Mouse (Mus musculus): ENCODE data around the gene Snx4. TPM values are rescaled to one million over a fixed set of nuclear protein-coding genes. Genes with fewer than 3 reads are reported as not detected.

Snx4 gene
- polyA plus RNA-seq, 1 experiment = 55.6 TPM

DNA sequence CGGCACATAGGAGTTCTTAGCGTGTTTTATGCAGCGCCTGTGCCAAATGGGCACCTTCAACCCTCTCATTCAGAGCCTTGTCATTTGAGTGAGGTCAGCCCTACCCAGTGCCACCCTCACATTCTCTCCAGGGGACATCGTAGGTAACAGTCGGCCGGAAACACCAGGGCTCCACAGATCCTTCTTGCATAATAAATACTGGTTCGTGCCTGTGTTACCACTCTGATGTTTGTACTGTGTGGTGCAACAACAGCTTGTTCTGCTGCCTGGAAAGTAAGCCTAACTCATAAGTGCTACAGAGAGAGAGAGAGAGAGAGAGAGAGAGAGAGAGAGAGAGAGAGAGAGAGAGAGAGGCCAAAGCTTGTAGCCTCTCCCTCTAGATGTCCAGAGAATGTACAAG, 66.8 kb downstream of the Snx4 start:
- TF ChIP-seq GATA1 (IDR thresholded peaks at IDR 0.05; ENCODE audit: low read length) = no peak

DNA sequence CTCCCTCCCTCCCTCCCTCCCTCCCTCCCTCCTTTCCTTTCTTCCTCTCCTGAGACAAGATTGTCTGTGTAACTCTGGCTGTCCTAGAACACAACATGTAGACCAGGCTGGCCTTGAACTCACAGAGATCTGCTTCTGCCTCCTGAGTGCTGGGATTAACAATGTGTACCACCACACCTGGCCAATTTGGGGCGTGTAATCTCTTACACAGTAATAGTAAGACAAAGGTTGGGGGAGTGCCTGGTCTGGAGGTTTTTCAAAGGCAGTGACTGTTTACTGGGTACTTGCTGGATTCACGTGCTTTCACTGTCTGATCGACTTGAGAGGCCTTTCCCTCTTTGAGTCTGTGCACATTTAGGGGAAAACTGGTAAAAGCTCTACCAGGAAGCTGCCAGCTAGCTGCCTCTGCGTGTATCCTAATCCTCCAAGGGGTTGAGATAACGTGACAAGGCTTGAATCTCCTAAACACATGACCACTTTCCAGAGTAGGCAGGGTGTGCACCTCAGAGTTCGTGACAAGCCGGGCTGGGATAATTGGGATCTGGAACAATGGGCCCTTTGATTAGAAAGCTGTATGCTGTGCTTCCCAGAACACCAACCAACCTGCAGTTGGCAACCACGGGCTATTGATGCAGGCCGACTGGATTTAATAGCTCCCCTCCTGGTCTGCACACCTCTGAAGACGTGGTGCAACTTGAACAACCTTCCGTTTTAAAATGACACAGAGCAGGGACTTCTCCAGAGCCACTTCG, 74.6 kb downstream of the Snx4 start:
- TF ChIP-seq GATA1 (IDR thresholded peaks at IDR 0.05; ENCODE audit: low read length) = no peak

DNA sequence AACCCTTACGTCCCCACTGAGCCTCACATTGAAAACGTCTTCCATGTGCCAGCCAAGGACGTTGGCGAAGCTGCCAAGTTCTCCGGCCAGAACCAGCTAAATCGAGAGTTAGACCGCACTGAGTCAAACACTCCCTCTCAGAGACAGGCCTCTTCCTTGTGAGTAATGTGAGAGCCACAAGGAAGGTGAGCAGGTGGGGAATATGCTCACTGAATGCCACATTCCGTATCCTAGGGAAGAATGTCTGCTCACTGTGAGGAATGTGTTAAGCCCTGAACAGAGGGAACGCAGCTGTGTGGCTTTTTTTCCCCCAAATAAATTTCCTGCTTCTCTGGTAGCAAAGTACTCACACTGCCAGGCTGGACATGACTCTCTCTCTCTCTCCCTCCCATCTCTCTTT, 75.3 kb downstream of the Snx4 start:
- no peak for TF ChIP-seq GATA1 (IDR thresholded peaks at IDR 0.05; ENCODE audit: low read length)

- no peak for TF ChIP-seq GATA1 (IDR thresholded peaks at IDR 0.05; ENCODE audit: low read length)
Measured at GRCm38 (mm10) chr16:33327101-33327500, 75.9 kb downstream of the Snx4 start.

GRCm38 (mm10) chr16:33333015-33333414, 81.8 kb downstream of the Snx4 start:
- TF ChIP-seq GATA1 (IDR thresholded peaks at IDR 0.05; ENCODE audit: low read length) = no peak

DNA sequence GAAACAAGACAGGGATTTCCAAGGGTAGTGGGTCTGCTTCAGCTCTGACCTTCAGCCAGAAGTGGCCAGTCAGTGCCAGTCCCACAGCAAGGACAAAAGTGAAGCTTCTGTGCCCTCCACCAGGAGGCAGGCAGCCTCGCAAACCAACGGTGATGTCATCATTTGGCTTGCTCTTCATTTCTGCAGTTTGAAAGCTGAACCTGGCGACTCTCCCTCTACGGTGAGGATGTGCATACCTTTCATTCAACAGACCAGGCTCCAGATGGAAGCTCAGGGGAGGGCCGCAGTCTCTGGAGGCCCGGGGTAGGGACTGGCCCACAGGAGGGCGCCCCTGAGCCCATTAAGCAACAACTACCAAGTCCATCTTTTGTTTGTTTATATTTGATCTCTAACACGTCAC, 85.9 kb downstream of the Snx4 start:
- no peak for TF ChIP-seq GATA1 (IDR thresholded peaks at IDR 0.05; ENCODE audit: low read length)

DNA sequence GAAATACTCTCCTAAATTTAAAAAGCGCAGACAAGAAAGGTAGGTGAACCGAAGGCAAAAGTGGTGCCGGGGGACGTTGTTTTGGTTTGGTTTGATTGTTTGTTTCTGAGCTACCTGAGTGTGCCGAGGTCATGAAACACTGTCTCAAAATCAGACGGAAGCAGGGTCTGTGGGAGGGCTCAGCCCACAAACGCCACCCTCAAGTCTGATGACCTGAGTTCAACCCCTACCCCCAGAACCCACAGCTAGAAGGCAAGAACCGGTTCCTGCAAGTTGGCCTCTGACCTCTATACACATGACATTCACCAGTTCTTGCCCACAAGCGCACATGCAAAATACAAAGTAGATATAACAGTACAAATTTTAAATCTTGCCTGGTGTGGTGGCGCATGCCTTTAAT, 86.4 kb downstream of the Snx4 start:
- TF ChIP-seq GATA1 (IDR thresholded peaks at IDR 0.05; ENCODE audit: low read length) = no peak

DNA sequence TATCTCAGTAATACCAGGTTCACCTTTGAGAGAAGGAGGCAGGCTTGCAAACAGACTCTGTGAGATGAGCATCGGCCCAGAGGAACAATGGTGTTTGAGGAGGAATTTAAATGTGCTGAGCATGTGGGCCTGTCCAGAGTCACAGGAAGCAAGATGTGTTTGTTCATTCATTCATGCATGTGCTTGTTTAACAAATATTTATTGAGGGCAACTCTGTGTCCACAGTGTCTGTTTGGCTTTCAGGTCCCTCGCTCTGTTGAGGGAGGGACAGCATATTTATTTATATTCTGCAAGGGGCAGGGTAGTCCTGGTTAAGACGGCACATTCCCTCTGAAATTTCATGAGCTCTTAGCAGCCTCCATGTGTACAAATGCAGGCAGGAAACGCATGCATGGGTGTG, 87.2 kb downstream of the Snx4 start:
- TF ChIP-seq GATA1 (IDR thresholded peaks at IDR 0.05; ENCODE audit: low read length) = no peak

DNA sequence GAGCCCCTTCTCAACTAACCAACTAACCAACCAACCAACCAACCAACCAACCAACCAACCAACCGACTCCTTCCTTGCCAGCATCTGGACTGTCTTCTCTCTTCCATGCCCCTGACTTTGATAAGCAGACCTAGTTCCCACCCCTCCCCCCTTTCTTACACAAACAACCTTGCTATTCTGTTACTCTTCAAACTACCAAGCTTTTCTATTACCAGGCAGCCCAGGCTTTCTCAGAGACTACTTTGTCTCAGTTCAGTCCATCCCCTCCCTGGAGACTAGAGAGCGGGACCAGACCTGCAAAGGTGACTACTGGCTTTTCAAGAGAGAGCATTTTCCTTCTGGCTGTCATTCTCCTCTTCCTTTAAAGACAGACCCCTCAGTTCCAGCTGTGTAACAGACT, 88.2 kb downstream of the Snx4 start:
- no peak for TF ChIP-seq GATA1 (IDR thresholded peaks at IDR 0.05; ENCODE audit: low read length)

DNA sequence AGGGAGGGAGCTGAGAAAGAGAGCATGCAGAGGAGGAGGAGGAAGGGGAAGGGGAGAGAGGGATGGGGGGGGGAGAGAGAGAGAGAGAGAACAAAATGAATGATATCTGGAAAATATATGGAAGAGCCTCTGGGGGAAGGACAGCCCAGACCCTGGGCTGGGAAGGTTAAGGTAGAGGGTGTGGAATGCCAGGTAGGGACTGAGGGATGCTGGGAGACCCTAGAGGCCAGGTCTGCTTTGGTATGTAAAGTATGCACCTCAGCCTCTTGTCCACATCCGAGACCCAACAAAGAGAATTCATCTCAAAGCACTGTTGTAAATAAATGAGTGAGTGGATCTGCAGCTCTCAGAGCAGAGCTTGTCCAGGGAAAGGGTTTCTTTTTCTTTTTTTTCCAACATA, 91.1 kb downstream of the Snx4 start:
- no peak for TF ChIP-seq GATA1 (IDR thresholded peaks at IDR 0.05; ENCODE audit: low read length)

- no peak for TF ChIP-seq GATA1 (IDR thresholded peaks at IDR 0.05; ENCODE audit: low read length)
Measured at GRCm38 (mm10) chr16:33343106-33343505, 91.9 kb downstream of the Snx4 start.

DNA sequence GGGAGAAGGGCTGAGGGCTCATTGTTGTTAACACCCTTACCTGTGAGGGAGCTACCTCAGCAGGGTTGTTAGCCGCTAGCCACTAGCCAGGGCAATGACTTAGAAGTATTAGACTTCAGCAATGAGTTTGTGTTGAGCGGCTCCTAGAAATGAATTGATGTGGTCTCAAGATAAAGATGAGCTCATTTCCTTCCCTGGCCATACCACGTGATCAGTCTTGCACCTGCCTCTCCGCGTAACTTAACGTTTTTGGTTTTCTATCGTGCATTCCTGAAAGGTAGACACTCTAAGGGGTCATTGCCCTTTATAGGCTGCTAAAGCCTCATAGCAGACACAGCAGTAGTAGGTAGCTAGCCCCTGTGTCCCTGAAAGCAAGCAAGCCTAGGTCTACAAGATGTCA, 92.4 kb downstream of the Snx4 start:
- no peak for TF ChIP-seq GATA1 (IDR thresholded peaks at IDR 0.05; ENCODE audit: low read length)

DNA sequence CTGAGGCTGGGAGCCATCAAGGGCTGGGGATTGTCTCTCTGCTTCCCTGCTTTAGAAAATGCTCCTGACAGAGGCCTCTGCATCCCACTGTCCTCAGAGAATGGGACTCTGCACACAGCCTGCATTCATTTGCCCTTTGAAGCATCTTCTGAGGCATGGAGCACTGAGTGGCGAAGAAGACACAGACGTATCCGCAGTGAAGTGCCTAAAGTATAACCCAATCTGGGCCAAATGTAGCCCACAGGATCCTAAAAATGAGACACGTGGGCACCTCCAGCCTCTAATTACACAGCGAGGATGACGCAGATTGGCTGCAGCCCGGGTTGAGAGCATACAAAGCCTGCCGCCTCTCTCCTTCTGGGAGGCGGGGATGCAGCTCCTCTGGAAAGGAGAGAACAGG, 93.1 kb downstream of the Snx4 start:
- TF ChIP-seq GATA1 (IDR thresholded peaks at IDR 0.05; ENCODE audit: low read length) = no peak

- no peak for TF ChIP-seq GATA1 (IDR thresholded peaks at IDR 0.05; ENCODE audit: low read length)
Measured at GRCm38 (mm10) chr16:33344875-33345274, 93.6 kb downstream of the Snx4 start.

- TF ChIP-seq GATA1 (IDR thresholded peaks at IDR 0.05; ENCODE audit: low read length) = no peak
Measured at GRCm38 (mm10) chr16:33346376-33346775, 95.1 kb downstream of the Snx4 start.

DNA sequence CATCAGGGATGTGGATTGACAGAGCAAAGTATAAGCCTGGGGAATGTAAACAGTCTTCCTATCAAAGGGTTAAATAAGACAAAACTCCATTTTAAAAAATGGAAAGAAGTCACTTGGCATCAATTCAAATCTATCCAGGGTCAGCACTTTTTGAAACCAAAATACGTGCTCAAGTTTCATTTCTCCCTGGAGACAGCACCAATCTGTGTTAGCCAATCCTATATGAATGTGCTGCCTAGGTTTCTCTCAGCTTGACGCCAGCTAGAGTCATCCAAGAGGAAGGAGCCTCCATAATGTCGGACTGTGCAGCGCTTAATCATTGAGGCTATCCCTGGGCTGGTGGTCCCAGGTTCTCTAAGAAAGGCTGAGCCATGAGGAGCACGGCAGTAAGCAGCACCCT, 95.9 kb downstream of the Snx4 start:
- TF ChIP-seq GATA1 (IDR thresholded peaks at IDR 0.05; ENCODE audit: low read length) = no peak

Other genes with a start within 250 kb of the Snx4 start
- 1.2 and 3.0 TPM in 2 replicates for gene Iqcg, start 195.2 kb upstream of the Snx4 start, polyA plus RNA-seq (2012)
- 82.9 and 92.8 TPM in 2 replicates for gene Rpl35a, start 195.0 kb upstream of the Snx4 start, polyA plus RNA-seq (2012)
- 0.28 and 0.42 TPM in 2 replicates for gene Lmln, start 188.9 kb upstream of the Snx4 start, polyA plus RNA-seq (2012)
- gene Osbpl11, start 66.4 kb upstream of the Snx4 start, polyA plus RNA-seq (2012) = 3.0 and 3.7 TPM in 2 replicates
- gene Zfp148, start 129.4 kb downstream of the Snx4 start, polyA plus RNA-seq (2012) = 5.3 and 7.5 TPM in 2 replicates